Mouse (Mus musculus) lung, embryonic 15.5 days (tissue): ENCODE data around the gene Adamts6. TPM values are rescaled to one million over a fixed set of nuclear protein-coding genes. Genes with fewer than 3 reads are reported as not detected.

Source experiments
- ATAC-seq: fragments of 200-750 bp; cut with Nextera tagmentation; 2 replicates; pipeline ENCODE4 v1.8.0; 2017; ENCODE audit warnings: moderate number of reproducible peaks, borderline replicate concordance; ENCODE audit not compliant: low FRiP score, low TSS enrichment; ENCODE audit errors: extremely low read depth
- H3K27ac ChIP-seq: fragments of 300-500 bp; sonication (generic); 2 replicates; pipeline ENCODE4 v1.5.1; 2015; ENCODE audit warnings: moderate library complexity, mild to moderate bottlenecking, inconsistent platforms
- H3K27me3 ChIP-seq: fragments of 300-500 bp; sonication (generic); 2 replicates; pipeline ENCODE4 v1.6.1; 2015; ENCODE audit warnings: inconsistent platforms
- H3K36me3 ChIP-seq: fragments of 300-500 bp; sonication (generic); 2 replicates; pipeline ENCODE4 v1.6.1; 2015; ENCODE audit warnings: inconsistent platforms
- H3K4me1 ChIP-seq: fragments of 300-500 bp; sonication (generic); 2 replicates; pipeline ENCODE4 v1.6.1; 2015; ENCODE audit warnings: inconsistent platforms
- H3K4me2 ChIP-seq: fragments of 300-500 bp; sonication (generic); 2 replicates; pipeline ENCODE4 v1.6.1; 2015; ENCODE audit warnings: inconsistent platforms, mild to moderate bottlenecking, moderate library complexity
- H3K4me3 ChIP-seq: fragments of 300-500 bp; sonication (generic); 2 replicates; pipeline ENCODE4 v1.5.1; 2015; ENCODE audit warnings: mild to moderate bottlenecking, inconsistent platforms
- H3K9ac ChIP-seq: fragments of 300-500 bp; sonication (generic); 2 replicates; pipeline ENCODE4 v1.6.1; 2015; ENCODE audit warnings: inconsistent platforms
- H3K9me3 ChIP-seq: fragments of 300-500 bp; sonication (generic); 2 replicates; pipeline ENCODE4 v1.6.1; 2016; ENCODE audit warnings: inconsistent platforms
- WGBS: fragments of 180-500 bp; shearing (Covaris S2); methylation state at CpG from one replicate; pipeline ENCODE4 v1.1.7; 2015; 5-methylcytosine and 5-hydroxymethylcytosine counted together
- polyA plus RNA-seq: library from polyadenylated mRNA; unstranded; fragments of >200 nt; fragmentation: Nextera tagmentation; extraction: Ambion mirVana; gene quantifications from 2 replicates; pipeline ENCODE4 v1.2.1, GENCODE M21; 2015

The Adamts6 gene
- polyA plus RNA-seq = 2.9 and 3.6 TPM in 2 replicates

DNA sequence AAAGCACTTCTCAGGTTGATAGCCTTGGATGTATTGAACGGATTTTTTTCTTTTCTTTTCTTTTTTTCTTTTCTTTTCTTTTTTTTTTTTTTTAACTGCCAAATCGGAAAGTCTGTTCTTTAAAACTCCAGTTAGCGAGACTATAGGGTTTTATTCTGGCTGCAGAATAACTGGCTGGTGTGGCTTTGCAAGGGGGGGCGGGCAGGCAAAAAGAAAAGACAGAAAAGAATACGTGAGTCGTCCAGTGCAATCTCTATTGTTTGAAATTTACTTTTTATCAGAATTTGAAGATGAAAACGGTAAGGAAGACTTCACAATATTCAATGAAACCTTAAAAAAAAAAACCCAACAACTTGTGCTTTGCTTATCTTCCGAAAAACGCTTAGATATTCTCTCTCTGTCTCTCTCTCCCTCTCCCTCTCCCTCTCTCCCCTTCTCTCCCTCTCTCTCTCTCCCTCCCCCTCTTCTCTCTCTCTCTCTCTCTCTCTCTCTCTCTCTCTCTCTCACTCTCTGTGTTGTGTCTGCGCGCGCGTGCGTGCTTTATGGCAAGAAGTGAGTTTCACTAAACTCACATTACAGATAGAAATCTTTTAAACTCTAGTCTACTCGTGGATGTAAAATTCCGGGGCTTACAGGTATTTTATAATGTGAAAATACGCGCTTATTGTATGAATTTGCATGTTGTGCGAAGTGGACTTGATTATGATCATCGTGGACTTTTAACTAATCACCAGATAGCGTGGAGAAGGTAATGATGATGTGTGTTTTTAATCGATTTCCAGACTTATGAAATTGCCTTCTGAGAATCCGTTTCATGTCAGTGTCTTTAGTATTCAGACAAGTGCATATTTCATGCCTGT lies at the start of gene Adamts6:
Gene Adamts6, plus strand, starts transcription at position 470 of the 860 bp plus-strand sequence.
- WGBS = under 1% methylated on average over 23 of the region's 23 CpGs
- H3K4me2 ChIP-seq = peak within 1 kb of the TSS; percentile 71
- peak within 1 kb of the TSS; percentile 47 for H3K4me3 ChIP-seq

DNA sequence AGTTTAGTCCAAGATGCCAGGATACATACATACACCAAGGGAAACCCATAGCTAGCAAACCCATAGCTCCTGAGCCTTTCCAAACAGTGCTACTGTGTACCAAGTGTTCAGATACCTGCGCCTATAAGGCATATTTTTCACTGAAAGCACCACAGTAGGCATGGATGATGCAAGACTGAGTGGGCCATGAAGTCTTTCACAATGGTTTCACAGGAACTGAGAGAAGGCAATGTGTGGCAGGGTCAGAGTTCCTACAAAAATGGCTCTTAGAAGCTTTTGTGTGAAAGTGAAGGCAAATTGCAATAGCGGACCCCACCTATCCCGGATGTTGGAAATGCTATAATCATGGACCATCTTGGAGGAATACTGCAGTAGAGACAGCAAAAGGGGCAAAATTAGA lies 28.6 kb upstream of the Adamts6 start:
- no peak overlapping the region for H3K4me2 ChIP-seq
- H3K4me1 ChIP-seq = no peaks in the 10 kb centered on the region
- H3K27me3 ChIP-seq = no peaks in the 10 kb centered on the region
- no peak overlapping the region for H3K9ac ChIP-seq
- no peak for ATAC-seq
- no peaks in the 10 kb centered on the region for H3K9me3 ChIP-seq
- WGBS = 87% methylated on average over 3 of the region's 3 CpGs
- no peaks in the 10 kb centered on the region for H3K36me3 ChIP-seq
- H3K27ac ChIP-seq = no peak overlapping the region
- H3K4me3 ChIP-seq = no peak overlapping the region

More for the DNA sequence above, at the start of gene Adamts6:
- peak within 1 kb of the TSS; percentile 92 for H3K27ac ChIP-seq
- no peaks in the 10 kb centered on the region for H3K27me3 ChIP-seq
- H3K4me1 ChIP-seq = peaks cover 16% of the 10 kb centered on the region
- no peaks in the 10 kb centered on the region for H3K9me3 ChIP-seq
- H3K36me3 ChIP-seq = no peaks in the 10 kb centered on the region
- H3K9ac ChIP-seq = peak within 1 kb of the TSS; percentile 40
- no peak for ATAC-seq

DNA sequence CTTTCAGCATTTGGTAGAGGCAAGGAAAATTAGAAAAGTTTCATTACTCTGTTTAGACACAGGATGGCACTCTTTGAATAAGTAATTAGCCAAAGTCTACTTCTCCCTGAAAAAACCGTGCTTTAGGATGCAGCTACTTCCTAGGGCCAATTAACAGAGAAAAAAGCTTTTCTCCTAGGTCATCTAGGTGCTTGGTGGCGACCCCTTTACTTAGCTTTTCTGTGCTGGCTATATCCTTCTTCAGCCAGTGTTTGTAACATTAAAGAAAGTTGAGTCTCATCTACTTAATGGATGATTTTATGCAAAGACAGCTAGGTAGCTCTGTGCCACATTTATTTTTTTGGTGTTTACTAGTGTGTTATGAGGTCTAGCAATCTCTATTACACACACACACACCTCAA lies 2.6 kb upstream of the Adamts6 start:
- WGBS = 0% methylated on average over 2 of the region's 2 CpGs
- Histone ChIP-seq H3K9ac (no peak overlapping the region), H3K9me3 (no peaks in the 10 kb centered on the region), H3K4me2 (peak overlapping the region; percentile 71; the same call in 1 of the 2 replicates), H3K27ac (peak overlapping the region; percentile 92), H3K36me3 (no peaks in the 10 kb centered on the region), H3K4me3 (no peak overlapping the region), H3K27me3 (no peaks in the 10 kb centered on the region), H3K4me1 (peaks cover 16% of the 10 kb centered on the region)
- peak; percentile 7; the same call in 1 of the 2 replicates for ATAC-seq

DNA sequence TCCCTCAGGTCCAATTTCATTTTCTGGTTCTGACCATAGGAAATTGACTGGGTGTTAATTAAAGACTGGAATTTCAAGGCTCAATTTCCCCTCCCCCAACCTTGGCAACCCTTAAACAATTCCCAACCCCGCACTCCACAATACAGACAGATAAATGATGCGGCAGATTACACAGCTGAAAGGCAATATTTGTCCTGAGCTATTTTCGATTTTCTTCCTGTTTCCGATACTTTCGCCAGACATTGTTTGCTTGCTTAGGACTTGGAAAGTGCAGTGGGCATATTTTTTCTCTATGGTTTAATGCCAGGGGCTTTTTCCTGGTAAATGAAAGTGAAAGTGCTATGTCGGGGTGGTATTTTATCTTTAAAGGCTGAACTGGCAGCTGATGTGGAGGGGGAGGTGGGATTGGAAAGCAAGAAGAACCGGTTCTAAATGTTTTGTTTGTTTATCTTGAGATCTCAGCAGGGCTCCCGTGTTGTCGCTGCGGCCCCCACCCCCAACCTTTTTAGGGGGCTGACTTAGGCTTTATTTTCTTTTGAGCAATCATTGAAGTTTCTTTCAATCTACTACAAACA lies 1.8 kb upstream of the Adamts6 start:
- 0% methylated on average over 10 of the region's 10 CpGs for WGBS
- H3K4me1 ChIP-seq = peaks cover 16% of the 10 kb centered on the region
- H3K9me3 ChIP-seq = no peaks in the 10 kb centered on the region
- H3K4me2 ChIP-seq = peak overlapping the region; percentile 71
- H3K9ac ChIP-seq = peak overlapping the region; percentile 34
- H3K36me3 ChIP-seq = no peaks in the 10 kb centered on the region
- H3K27ac ChIP-seq = peak overlapping the region; percentile 92
- H3K4me3 ChIP-seq = peak overlapping the region; percentile 47
- no peaks in the 10 kb centered on the region for H3K27me3 ChIP-seq
- ATAC-seq = no peak

DNA sequence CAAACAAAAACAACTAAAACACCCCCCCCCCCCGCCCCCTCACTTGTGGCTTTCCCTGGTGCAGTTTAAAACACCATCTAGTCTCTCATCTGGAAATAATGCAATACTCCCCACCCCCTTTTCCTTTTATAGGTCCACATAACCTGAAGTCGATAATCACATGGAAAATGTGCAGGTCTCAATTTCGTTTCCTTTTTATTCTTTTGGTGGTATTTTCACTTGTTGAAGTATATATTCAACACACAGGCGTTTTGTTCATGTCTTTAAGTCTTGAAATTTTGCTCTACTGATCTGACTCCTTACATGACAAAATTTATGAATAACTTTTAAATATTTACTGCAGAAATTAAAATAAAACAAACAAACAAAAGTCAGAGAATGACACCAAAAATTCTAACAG lies 1.3 kb upstream of the Adamts6 start:
- H3K36me3 ChIP-seq = no peaks in the 10 kb centered on the region
- H3K4me3 ChIP-seq = peak overlapping the region; percentile 47
- H3K27ac ChIP-seq = peak overlapping the region; percentile 92
- 0% methylated on average over 4 of the region's 4 CpGs for WGBS
- peak overlapping the region; percentile 71 for H3K4me2 ChIP-seq
- ATAC-seq = no peak
- peaks cover 16% of the 10 kb centered on the region for H3K4me1 ChIP-seq
- H3K9ac ChIP-seq = peak overlapping the region; percentile 34; the same call in 1 of the 2 replicates
- H3K9me3 ChIP-seq = no peaks in the 10 kb centered on the region
- H3K27me3 ChIP-seq = no peaks in the 10 kb centered on the region

DNA sequence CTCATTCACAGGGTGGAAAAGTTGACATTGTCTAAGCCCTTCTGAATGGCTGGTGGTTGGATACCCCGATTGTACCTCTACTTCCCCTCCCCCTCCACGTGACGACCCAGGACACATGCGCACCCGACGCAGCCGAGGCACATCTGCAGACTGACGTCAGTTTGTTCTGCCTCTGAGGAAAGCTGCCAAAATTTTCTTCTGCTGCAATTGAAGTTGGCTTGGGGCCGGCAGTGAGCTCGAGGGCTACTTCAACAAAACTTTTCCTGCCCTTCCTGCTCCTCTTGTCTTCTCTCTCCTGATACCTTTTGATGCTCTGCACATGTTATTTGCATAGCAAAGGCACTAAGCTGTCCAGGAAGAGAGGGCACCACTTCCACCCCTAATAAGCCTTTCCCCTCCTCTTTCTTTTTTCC lies 732 bp upstream of the Adamts6 start:
- peak overlapping the region; percentile 71 for H3K4me2 ChIP-seq
- H3K9me3 ChIP-seq = no peaks in the 10 kb centered on the region
- no peaks in the 10 kb centered on the region for H3K36me3 ChIP-seq
- no peaks in the 10 kb centered on the region for H3K27me3 ChIP-seq
- peak overlapping the region; percentile 47 for H3K4me3 ChIP-seq
- H3K9ac ChIP-seq = 0 out of 2 replicates have a peak overlapping the region, but pooled peaks have one; percentile 32
- H3K27ac ChIP-seq = peak overlapping the region; percentile 92
- WGBS = 0% methylated on average over 10 of the region's 10 CpGs
- ATAC-seq = peak; percentile 94
- peaks cover 16% of the 10 kb centered on the region for H3K4me1 ChIP-seq

DNA sequence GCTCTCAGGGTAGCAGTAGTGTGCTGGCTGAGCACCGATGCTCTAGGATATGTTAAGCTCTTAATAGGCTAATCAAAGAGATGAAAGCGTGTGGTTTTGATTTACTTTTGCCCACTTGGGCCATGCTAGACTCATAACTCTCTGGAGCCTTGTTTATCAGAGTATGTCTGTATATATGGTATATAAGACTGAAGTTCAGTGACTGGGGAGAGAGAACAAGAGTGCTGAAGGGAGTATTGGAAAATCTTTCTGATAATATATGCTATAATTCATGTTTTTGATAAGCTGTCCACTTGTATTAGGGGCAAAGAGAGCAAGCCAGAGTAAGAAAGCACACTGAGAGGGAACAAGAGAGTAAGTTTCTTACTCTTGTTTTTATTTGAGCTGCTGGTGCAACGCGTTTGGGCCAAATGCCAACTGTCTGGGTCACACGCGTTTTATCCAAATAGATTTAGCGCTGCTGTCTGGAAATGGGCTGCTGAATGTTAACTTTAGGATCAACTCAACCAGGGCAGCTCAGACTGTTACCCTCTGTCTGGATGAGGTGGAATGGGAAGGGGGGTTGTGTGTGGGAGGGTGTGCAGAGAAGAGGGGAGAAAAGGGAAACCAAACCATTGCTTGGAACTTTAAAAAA lies 708 bp downstream of the Adamts6 start:
- peak; percentile 65; the same call in 1 of the 2 replicates for ATAC-seq
- Histone ChIP-seq H3K27ac (peak overlapping the region; percentile 92), H3K27me3 (no peaks in the 10 kb centered on the region), H3K36me3 (no peaks in the 10 kb centered on the region), H3K9ac (peak overlapping the region; percentile 40), H3K9me3 (no peaks in the 10 kb centered on the region), H3K4me3 (peak overlapping the region; percentile 47), H3K4me1 (peaks cover 16% of the 10 kb centered on the region), H3K4me2 (peak overlapping the region; percentile 71)
- WGBS = 0% methylated on average over 7 of the region's 7 CpGs

DNA sequence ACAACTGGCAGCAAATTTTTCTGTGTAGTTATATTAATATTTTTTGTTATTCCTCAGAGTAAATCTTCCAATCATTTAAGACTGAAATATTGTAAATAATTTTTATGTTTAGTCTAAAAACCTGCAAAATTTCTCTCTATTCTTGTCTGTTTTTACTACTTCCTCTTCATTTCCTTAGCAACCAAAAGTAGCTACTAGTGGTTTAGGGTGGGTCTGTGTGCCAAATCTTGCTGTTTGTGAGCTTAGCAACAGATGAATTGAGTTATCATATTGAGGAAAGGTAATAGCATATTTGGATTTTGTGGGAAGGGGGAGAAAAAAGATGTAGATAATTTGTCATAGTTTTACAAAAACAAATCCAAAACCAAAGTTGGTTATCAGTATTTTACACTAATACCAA lies 1.5 kb downstream of the Adamts6 start:
- H3K9ac ChIP-seq = no peak overlapping the region
- no peak for ATAC-seq
- no peaks in the 10 kb centered on the region for H3K27me3 ChIP-seq
- H3K9me3 ChIP-seq = no peaks in the 10 kb centered on the region
- H3K4me2 ChIP-seq = peak overlapping the region; percentile 71
- no peaks in the 10 kb centered on the region for H3K36me3 ChIP-seq
- H3K4me1 ChIP-seq = peaks cover 16% of the 10 kb centered on the region
- H3K4me3 ChIP-seq = peak overlapping the region; percentile 47; the same call in 1 of the 2 replicates
- H3K27ac ChIP-seq = 0 out of 2 replicates have a peak overlapping the region, but pooled peaks have one; percentile 92

DNA sequence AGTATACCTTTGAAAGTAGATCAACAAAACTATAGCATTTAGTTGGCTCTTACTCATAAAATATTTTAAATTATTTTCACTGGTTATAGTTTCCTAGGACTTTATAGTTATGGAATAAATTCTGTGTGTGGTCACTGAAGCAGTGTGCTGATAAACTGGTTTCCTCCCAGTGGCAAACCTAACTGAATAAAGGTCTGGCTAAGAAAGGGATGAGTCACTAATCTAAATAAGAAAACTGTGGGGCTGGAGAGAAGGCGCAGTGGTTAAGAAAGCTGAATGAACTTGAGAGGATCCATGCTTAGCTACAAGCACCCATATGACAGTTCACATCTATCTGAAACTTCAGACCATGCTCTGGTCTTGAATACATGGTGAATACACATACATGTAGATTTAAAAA lies 7.8 kb downstream of the Adamts6 start:
- Histone ChIP-seq H3K4me1 (no peaks in the 10 kb centered on the region), H3K9ac (no peak overlapping the region), H3K27me3 (no peaks in the 10 kb centered on the region), H3K4me3 (no peak overlapping the region), H3K4me2 (no peak overlapping the region), H3K9me3 (no peaks in the 10 kb centered on the region), H3K36me3 (peaks cover 4% of the 10 kb centered on the region; the same call in 1 of the 2 replicates), H3K27ac (no peak overlapping the region)
- 87% methylated on average over 1 of the region's 1 CpGs for WGBS
- ATAC-seq = no peak

DNA sequence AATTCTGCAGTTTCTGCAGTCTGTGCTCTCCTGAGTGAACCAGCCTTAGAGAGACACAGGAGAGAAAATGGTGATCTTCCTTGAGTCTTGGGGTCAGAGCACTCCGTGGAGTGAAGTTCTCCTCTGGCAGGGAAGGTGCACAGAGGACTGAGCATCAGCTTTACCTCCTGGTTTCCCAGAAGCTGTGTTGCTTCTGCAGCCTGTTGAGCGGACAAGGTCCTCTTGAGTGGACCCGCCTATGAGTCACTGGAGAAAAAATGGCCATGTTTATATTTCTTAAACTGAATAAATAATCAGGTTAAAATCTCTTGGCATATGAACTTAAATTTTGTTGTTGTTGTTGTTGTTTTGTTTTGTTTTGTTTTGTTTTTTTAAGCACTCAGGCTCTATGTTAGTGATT lies 41.7 kb downstream of the Adamts6 start:
- Histone ChIP-seq H3K4me1 (peaks cover 10% of the 10 kb centered on the region), H3K27me3 (no peaks in the 10 kb centered on the region), H3K9ac (no peak overlapping the region), H3K27ac (peak overlapping the region; percentile 82), H3K36me3 (0 out of 2 replicates have a peak, but pooled peaks cover 3% of the 10 kb centered on the region), H3K4me3 (no peak overlapping the region), H3K9me3 (no peaks in the 10 kb centered on the region), H3K4me2 (no peak overlapping the region)
- 39% methylated on average over 3 of the region's 3 CpGs for WGBS
- ATAC-seq = peak; percentile 73; the same call in 1 of the 2 replicates

DNA sequence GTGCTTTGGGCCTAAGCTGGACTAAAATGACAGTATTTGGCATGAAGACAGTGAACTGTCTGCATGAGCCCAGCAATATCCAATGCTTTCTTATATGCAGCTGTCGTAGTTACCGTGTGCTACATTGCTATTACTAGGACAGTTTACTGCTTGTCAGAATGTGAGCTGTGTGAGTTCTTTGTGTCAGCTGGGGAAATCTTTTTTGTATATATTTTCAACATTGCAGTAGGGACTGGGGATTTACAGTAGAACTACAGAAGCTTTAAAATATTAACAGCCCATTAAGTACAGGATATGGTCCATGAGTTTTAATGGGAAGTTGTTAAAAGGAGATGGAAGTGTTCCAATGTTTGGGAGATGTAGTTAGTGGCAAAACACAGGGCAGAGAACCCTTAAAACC lies 42.1 kb downstream of the Adamts6 start:
- Histone ChIP-seq H3K4me3 (no peak overlapping the region), H3K9me3 (no peaks in the 10 kb centered on the region), H3K27me3 (no peaks in the 10 kb centered on the region), H3K4me2 (no peak overlapping the region), H3K4me1 (peaks cover 10% of the 10 kb centered on the region), H3K27ac (peak overlapping the region; percentile 82), H3K9ac (no peak overlapping the region), H3K36me3 (0 out of 2 replicates have a peak, but pooled peaks cover 3% of the 10 kb centered on the region)
- WGBS = 56% methylated on average over 2 of the region's 2 CpGs
- ATAC-seq = peak; percentile 98
